Comparison of ENCODE assay signal across 10 mouse cellular contexts in genomic region chr6:56373046-56373751, GRCm38 (mm10).
DNase-seq lines count a peak whose midpoint lies in the region; ATAC-seq lines count a peak whose summit lies in the region.
"Had no signal": no experiment of that assay in that cellular context is flagged by ENCODE, and none has a peak within 500 bp of the region (broad histone marks: within the 10 kb centered on the region; RNA-seq: fewer than 3 reads in every experiment).

No protein-coding gene starts in this region.

- H3K27ac ChIP-seq in hindbrain, embryonic 11.5 days (ENCODE audit: low read depth, low read length) = no peak overlapping the region
- no peak overlapping the region for H3K27ac ChIP-seq in hindbrain, embryonic 10.5 days
- peak overlapping the region; percentile 60; the same call in 1 of the 2 replicates for H3K27ac ChIP-seq in hindbrain, embryonic 12.5 days
- H3K27ac ChIP-seq: embryonic facial prominence, embryonic 12.5 days had no signal

- H3K4me2 ChIP-seq in hindbrain, embryonic 11.5 days (replicated peaks; ENCODE audit: low read depth, low read length) = no peak overlapping the region
- no peak overlapping the region for H3K4me2 ChIP-seq in hindbrain, embryonic 12.5 days (replicated peaks)
- H3K4me2 ChIP-seq: embryonic facial prominence, embryonic 12.5 days had no signal

- H3K27me3 ChIP-seq in hindbrain, embryonic 11.5 days (ENCODE audit: control insufficient read depth, insufficient read depth, low read length) = no peaks in the 10 kb centered on the region
- H3K27me3 ChIP-seq in hindbrain, embryonic 10.5 days (ENCODE audit: insufficient read depth, poor library complexity, severe bottlenecking) = no peaks in the 10 kb centered on the region
- no peaks in the 10 kb centered on the region for H3K27me3 ChIP-seq in hindbrain, embryonic 12.5 days
- H3K27me3 ChIP-seq: embryonic facial prominence, embryonic 12.5 days had no signal

- H3K4me3 ChIP-seq in hindbrain, embryonic 11.5 days (ENCODE audit: low read depth, low read length) = no peak overlapping the region
- H3K4me3 ChIP-seq in hindbrain, embryonic 10.5 days = no peak overlapping the region
- no peak overlapping the region for H3K4me3 ChIP-seq in hindbrain, embryonic 12.5 days
- H3K4me3 ChIP-seq: embryonic facial prominence, embryonic 12.5 days had no signal

- no peaks in the 10 kb centered on the region for H3K36me3 ChIP-seq in hindbrain, embryonic 11.5 days (ENCODE audit: control insufficient read depth, insufficient read depth, low read length)
- H3K36me3 ChIP-seq in hindbrain, embryonic 10.5 days = no peaks in the 10 kb centered on the region
- no peaks in the 10 kb centered on the region for H3K36me3 ChIP-seq in hindbrain, embryonic 12.5 days
- H3K36me3 ChIP-seq: embryonic facial prominence, embryonic 12.5 days had no signal

- no peaks in the 10 kb centered on the region for H3K9me3 ChIP-seq in hindbrain, embryonic 11.5 days (ENCODE audit: control insufficient read depth, low read length)
- no peaks in the 10 kb centered on the region for H3K9me3 ChIP-seq in hindbrain, embryonic 10.5 days
- H3K9me3 ChIP-seq in hindbrain, embryonic 12.5 days (replicated peaks) = no peaks in the 10 kb centered on the region
- H3K9me3 ChIP-seq: embryonic facial prominence, embryonic 12.5 days had no signal

- 68% methylated on average over 10 of the region's 10 CpGs for WGBS in hindbrain, embryonic 11.5 days
- WGBS in hindbrain, embryonic 10.5 days = 78% methylated on average over 10 of the region's 10 CpGs
- WGBS in hindbrain, embryonic 12.5 days = 59% methylated on average over 10 of the region's 10 CpGs

- H3K9ac ChIP-seq in hindbrain, embryonic 11.5 days (ENCODE audit: low read depth, low read length) = no peak overlapping the region
- H3K9ac ChIP-seq in hindbrain, embryonic 12.5 days = no peak overlapping the region
- H3K9ac ChIP-seq: embryonic facial prominence, embryonic 12.5 days had no signal

- peak; percentile 7 for DNase-seq in hindbrain, embryonic 11.5 days (ENCODE audit: low spot score)
- no peak for DNase-seq in hindbrain, embryonic 10.5 days (ENCODE audit: low spot score)
- peak; percentile 89 for DNase-seq in A20 (ENCODE audit: low read depth, low spot score)
- no peak for DNase-seq in testis, postnatal 14 days (ENCODE audit: low spot score)
- no peak for DNase-seq in layer of hippocampus, adult 18-20 months (ENCODE audit: low spot score in 2 of 2)
- no peak for DNase-seq in kidney, postnatal 25 days
- DNase-seq: thymus, adult 18-20 months had no signal

- no peaks in the 10 kb centered on the region for H3K4me1 ChIP-seq in hindbrain, embryonic 11.5 days (replicated peaks; ENCODE audit: control insufficient read depth, insufficient read depth, low read length)
- no peaks in the 10 kb centered on the region for H3K4me1 ChIP-seq in hindbrain, embryonic 10.5 days (replicated peaks)
- H3K4me1 ChIP-seq in hindbrain, embryonic 12.5 days = peaks cover 3% of the 10 kb centered on the region
- H3K4me1 ChIP-seq: embryonic facial prominence, embryonic 12.5 days had no signal

- peak; percentile 63; the same call in 1 of the 2 replicates for ATAC-seq in hindbrain, embryonic 11.5 days (ENCODE audit: low FRiP score)
- peak; percentile 41; the same call in 1 of the 2 replicates for ATAC-seq in cerebellum, adult (ENCODE audit: insufficient number of reproducible peaks, low FRiP score, low TSS enrichment)
- peak; percentile 70 for ATAC-seq in hindbrain, embryonic 12.5 days (ENCODE audit: low FRiP score)

Comparison
In these comparisons a context has a peak if more than half of its experiments do, and no peak if none do; other contexts are left out.
1. DNase-seq: peak in hindbrain, embryonic 11.5 days (single experiment) and A20 (single experiment); none in hindbrain, embryonic 10.5 days (single experiment), testis, postnatal 14 days (single experiment), layer of hippocampus, adult 18-20 months (0 of 2) and kidney, postnatal 25 days (0 of 2).
2. Peak in every context shown above with its lines, with median percentiles within 50 percentile points of each other: ATAC-seq.